19 mouse cellular contexts compared by ENCODE assay signal in genomic region chr6:39936590-39936989, GRCm38 (mm10).
DNase-seq lines count a peak whose midpoint lies in the region; ATAC-seq and TF ChIP-seq lines count a peak whose summit lies in the region.
"Had no signal": no experiment of that assay in that cellular context is flagged by ENCODE, and none has a peak within 500 bp of the region (broad histone marks: within the 10 kb centered on the region; RNA-seq: fewer than 3 reads in every experiment).

No protein-coding gene starts in this region.

- no peak overlapping the region for H3K4me2 ChIP-seq in midbrain, embryonic 11.5 days
- H3K4me2 ChIP-seq in midbrain, postnatal 0 days (ENCODE audit: low read depth, low read length, poor library complexity, severe bottlenecking), result no peak overlapping the region

- no peak overlapping the region for H3K9ac ChIP-seq in midbrain, embryonic 11.5 days (ENCODE audit: low read length)
- H3K9ac ChIP-seq in midbrain, postnatal 0 days (replicated peaks; ENCODE audit: low read length, poor library complexity, severe bottlenecking), result no peak overlapping the region

- peak; percentile 53 for DNase-seq in heart, adult 11 months
- no peak for DNase-seq in heart, adult 9 months (ENCODE audit: low spot score in 2 of 2)
- DNase-seq in midbrain, embryonic 11.5 days (ENCODE audit: low spot score, missing footprints), result peak; percentile 54
- no peak for DNase-seq in midbrain, postnatal 0 days (ENCODE audit: low spot score)
- DNase-seq: adrenal gland, adult 2 months; adrenal gland, adult 8-10 months; adrenal gland, postnatal 10 days; adrenal gland, postnatal 14 days; adrenal gland, postnatal 25 days; adrenal gland, postnatal 36 days; B cell, adult 2 months; cerebellum, adult 11 months; cerebellum, adult 11-12 months; cerebellum, adult 18-20 months had no signal

- no peaks in the 10 kb centered on the region for H3K4me1 ChIP-seq in midbrain, embryonic 11.5 days (ENCODE audit: control insufficient read depth, insufficient read depth, low read length)
- no peaks in the 10 kb centered on the region for H3K4me1 ChIP-seq in midbrain, postnatal 0 days (ENCODE audit: insufficient read depth, low read length)

- no peaks in the 10 kb centered on the region for H3K9me3 ChIP-seq in midbrain, embryonic 11.5 days (ENCODE audit: control insufficient read depth, low read length)
- H3K9me3 ChIP-seq in midbrain, postnatal 0 days (ENCODE audit: low read length), result no peaks in the 10 kb centered on the region
- H3K9me3 ChIP-seq: G1E had no signal

- no peaks in the 10 kb centered on the region for H3K27me3 ChIP-seq in midbrain, embryonic 11.5 days (ENCODE audit: control insufficient read depth, insufficient read depth, low read length)
- no peaks in the 10 kb centered on the region for H3K27me3 ChIP-seq in midbrain, postnatal 0 days (ENCODE audit: insufficient read depth, low read length)
- H3K27me3 ChIP-seq: CH12.LX had no signal

- H3K36me3 ChIP-seq in midbrain, embryonic 11.5 days (ENCODE audit: control insufficient read depth, insufficient read depth, low read length), result no peaks in the 10 kb centered on the region
- H3K36me3 ChIP-seq in midbrain, postnatal 0 days (ENCODE audit: insufficient read depth, low read length), result no peaks in the 10 kb centered on the region
- H3K36me3 ChIP-seq: G1E had no signal

- no peak for ATAC-seq in midbrain, embryonic 11.5 days (ENCODE audit: low FRiP score)
- no peak for ATAC-seq in midbrain, postnatal 0 days (ENCODE audit: low FRiP score)
- ATAC-seq: activated CD4-positive, CD25-positive, alpha-beta regulatory T cell, adult 4 months; CD4-positive, CD25-positive, alpha-beta regulatory T cell, adult 4 months; Patski had no signal

- no peak overlapping the region for H3K4me3 ChIP-seq in midbrain, embryonic 11.5 days (ENCODE audit: low read depth, low read length)
- no peak overlapping the region for H3K4me3 ChIP-seq in midbrain, postnatal 0 days (ENCODE audit: low read depth, low read length)

- WGBS in midbrain, embryonic 11.5 days, result 86% methylated on average over 3 of the region's 3 CpGs
- WGBS in midbrain, postnatal 0 days, result 87% methylated on average over 3 of the region's 3 CpGs

- TF ChIP-seq CTCF in midbrain, postnatal 0 days (IDR thresholded peaks at IDR 0.05), result no peak

- no peak overlapping the region for H3K27ac ChIP-seq in midbrain, embryonic 11.5 days (ENCODE audit: low read depth, low read length)
- H3K27ac ChIP-seq in midbrain, postnatal 0 days (ENCODE audit: low read depth, low read length), result no peak overlapping the region

Comparison
In these comparisons a context has a peak if more than half of its experiments do, and no peak if none do; other contexts are left out.
1. DNase-seq: peak in heart, adult 11 months (single experiment) and midbrain, embryonic 11.5 days (single experiment); none in heart, adult 9 months (0 of 2) and midbrain, postnatal 0 days (single experiment).